Mouse (Mus musculus): ENCODE data around the gene Rnf8. TPM values are rescaled to one million over a fixed set of nuclear protein-coding genes. Genes with fewer than 3 reads are reported as not detected.

The Rnf8 gene
- total RNA-seq, 2 experiments from 2014 or later = 46.8 to 58.6 TPM

- DNase-seq (ENCODE audit: low spot score in 2 of 2) = peak in 1 of 2 experiments; percentile 54
- intact Hi-C loops (cut with DNase I) = no loop called here
These were observed 1.0 kb downstream of the Rnf8 start for GRCm38 (mm10) chr17:29615616-29616015.

DNA sequence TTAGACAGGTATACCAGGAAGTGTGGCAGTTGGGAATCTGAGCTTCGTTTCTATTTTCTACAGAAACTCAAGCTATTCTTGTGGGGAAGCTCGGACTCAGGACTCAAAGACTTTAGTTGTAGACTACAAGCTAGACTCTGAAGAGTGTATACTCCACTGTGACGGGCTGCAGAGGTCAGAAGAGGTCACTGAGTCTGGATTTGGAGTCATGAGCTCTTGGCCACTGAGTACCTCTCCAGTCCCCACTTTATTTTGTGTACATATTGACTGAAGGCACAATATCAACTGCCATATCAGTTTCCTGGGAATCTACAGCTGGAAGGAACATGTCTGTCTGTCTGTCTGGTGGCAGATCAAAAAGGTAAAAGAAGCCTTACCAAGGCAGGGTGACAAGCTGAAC lies 4.6 kb downstream of the Rnf8 start:
- no peak for DNase-seq (ENCODE audit: low spot score in 2 of 2)
- intact Hi-C loops (cut with DNase I) = no loop called here

DNA sequence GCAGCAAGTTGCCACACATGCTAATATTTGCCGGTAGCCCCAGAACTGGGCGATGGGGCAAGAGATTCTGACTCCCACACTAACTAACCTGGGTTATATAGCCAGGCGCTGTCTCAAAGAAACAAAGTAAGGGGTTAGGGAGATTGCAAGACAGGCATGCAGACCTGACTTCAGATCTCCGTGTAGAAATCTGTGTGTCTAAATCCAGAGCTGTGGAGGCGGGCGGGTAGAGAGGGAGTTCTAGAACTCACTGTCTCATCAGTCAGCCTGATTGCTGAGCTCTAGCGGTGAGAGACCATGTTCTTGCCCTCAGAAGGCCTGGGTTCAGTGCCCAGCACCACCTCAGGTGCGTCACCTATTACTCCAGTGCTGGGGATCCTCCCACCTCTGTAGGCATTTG lies 8.9 kb downstream of the Rnf8 start:
- no peak for DNase-seq (ENCODE audit: low spot score in 2 of 2)
- intact Hi-C loops (cut with DNase I) = no loop called here

DNA sequence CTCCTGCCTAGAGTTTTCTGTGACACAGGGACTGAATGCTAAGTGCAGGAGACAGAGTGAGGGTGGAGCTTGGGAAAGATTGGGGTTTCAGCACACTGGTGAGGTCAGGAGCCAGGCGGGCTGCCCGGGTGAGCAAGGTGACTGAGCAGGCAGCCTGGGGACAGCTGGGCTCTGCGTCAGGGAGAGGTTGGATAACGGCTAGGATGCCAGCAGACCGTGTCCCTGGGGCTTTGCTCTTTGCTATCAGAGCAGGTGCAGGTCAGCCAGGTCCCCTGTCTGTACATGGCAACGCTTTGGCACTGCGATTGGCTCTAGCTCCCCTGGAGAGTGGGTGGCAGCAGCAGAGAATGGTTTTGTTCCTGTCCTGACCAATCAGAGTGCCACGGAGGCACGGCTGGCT lies 12.7 kb downstream of the Rnf8 start:
- DNase-seq (ENCODE audit: low spot score in 2 of 2) = no peak
- intact Hi-C loops (cut with DNase I) = no loop called here

- no peak for DNase-seq (ENCODE audit: low spot score in 2 of 2)
- intact Hi-C loops (cut with DNase I) = no loop called here
These were observed 14.4 kb downstream of the Rnf8 start for GRCm38 (mm10) chr17:29628946-29629345.

GRCm38 (mm10) chr17:29629620-29630019 lies 15.0 kb downstream of the Rnf8 start:
- no peak for DNase-seq (ENCODE audit: low spot score in 2 of 2)
- intact Hi-C loops (cut with DNase I) = no loop called here

GRCm38 (mm10) chr17:29632312-29632711 lies 17.7 kb downstream of the Rnf8 start:
- intact Hi-C loops (cut with DNase I) = no loop called here
- DNase-seq (ENCODE audit: low spot score in 2 of 2) = no peak

GRCm38 (mm10) chr17:29635492-29635891 lies 20.9 kb downstream of the Rnf8 start:
- intact Hi-C loops (cut with DNase I) = no loop called here
- DNase-seq (ENCODE audit: low spot score in 2 of 2) = no peak

- intact Hi-C loops (cut with DNase I) = no loop called here
- DNase-seq (ENCODE audit: low spot score in 2 of 2) = peak in 1 of 2 experiments; percentile 56
These were observed 21.5 kb downstream of the Rnf8 start for GRCm38 (mm10) chr17:29636118-29636517.

DNA sequence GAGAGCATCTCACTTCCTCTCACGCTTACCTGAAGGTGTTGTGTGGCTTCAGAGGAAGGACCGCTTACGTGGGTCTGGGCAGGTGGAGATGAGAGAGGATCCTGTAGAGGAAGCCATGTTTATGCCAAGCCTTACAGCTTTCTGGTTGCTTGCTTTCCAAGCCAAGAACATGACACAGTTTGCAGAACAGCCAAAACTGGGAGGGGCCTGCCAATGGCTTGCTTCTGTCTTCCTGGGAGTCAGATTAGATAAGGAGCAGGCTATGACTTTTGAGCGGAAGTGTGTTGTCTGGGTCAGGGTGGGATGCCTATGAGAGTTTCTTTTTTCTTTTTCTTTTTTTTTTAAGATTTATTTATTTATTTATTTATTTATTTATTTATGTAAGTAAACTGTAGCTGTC lies 22.8 kb downstream of the Rnf8 start:
- DNase-seq (ENCODE audit: low spot score in 2 of 2) = no peak
- intact Hi-C loops (cut with DNase I) = no loop called here

GRCm38 (mm10) chr17:29637895-29638294 lies 23.3 kb downstream of the Rnf8 start:
- intact Hi-C loops (cut with DNase I) = no loop called here
- no peak for DNase-seq (ENCODE audit: low spot score in 2 of 2)

DNA sequence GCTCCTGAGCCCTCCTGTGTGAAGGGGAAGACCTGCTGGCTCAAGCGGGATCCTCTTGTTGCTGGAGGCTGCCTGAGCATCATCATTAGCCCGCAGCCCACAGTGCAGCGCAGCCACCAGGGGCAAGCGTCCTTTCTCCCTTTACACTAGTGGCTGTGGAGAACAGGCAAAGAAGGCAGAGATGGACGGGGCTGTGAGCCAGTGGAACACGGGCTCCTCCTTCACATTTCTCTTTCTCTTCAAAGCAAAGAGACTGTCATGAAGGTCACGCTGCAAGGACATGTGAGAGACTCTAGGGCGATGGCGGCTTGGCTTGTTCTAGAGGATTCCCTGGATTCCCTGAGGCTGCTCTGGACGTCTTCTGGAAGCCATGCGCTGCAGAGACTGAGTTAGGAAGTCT lies 26.4 kb downstream of the Rnf8 start:
- intact Hi-C loops (cut with DNase I) = no loop called here
- DNase-seq (ENCODE audit: low spot score in 2 of 2) = no peak

DNA sequence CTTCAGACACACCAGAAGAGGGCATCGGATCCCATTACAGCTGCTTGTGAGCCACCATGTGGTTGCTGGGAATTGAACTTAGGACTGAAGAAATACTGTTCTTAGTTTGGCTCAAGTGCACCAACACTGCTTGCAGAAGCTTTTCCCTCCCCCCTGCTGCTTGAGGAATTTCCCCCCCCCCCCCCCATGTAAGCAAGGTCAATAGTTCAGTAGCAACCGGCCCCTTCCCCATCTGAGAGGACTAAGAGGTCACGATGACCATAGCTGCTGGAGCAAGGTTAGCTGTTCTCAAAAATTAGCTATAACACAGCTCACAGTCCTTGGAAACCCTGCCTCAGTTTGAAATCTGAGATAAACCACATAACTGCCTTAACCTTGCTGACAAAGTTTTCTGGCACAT lies 27.6 kb downstream of the Rnf8 start:
- intact Hi-C loops (cut with DNase I) = no loop called here
- DNase-seq (ENCODE audit: low spot score in 2 of 2) = no peak

GRCm38 (mm10) chr17:29658249-29658648 lies 43.7 kb downstream of the Rnf8 start:
- DNase-seq (ENCODE audit: low spot score in 2 of 2) = no peak
- intact Hi-C loops (cut with DNase I) = no loop called here

DNA sequence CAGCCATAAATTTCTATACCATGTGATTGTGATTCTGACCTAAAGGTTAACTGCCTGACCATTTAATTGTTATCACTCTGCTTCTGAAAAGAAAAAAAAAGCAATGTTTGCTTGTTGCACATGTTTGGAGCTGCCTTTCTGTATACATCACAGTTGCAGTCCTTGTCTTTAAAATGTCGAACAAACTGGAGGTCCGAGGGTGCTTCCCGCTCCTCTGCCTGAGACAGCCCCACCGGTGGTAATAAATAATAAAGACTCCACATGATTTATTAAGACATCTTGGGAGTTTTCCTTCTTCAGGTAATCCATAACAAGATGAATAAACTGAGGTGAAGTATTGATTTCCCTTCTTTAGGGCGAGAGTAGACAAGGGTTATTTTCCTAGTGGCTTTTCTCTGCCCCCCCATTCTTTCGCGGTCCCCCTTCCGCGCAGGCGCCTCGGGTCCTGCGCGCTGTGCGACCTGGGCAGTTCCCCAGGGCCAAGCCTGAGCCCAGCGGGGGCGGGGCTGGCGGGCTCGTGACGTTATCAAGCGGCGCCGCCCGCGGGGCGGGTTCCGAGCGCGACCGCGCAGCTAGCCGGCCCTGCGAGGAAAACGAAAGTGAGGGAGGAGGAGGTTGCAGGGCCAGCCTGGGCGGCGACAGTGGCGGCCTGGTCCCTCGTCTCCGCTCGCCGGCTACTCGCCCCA lies 45.6 kb downstream of the Rnf8 start, which contains the start of gene Cmtr1:
Cmtr1 (plus strand) TSS at position 520 of the 686 bp plus-strand sequence.
- intact Hi-C loops (cut with DNase I) = no loop called here
- DNase-seq (ENCODE audit: low spot score in 2 of 2) = peak; percentile 91 to 95

DNA sequence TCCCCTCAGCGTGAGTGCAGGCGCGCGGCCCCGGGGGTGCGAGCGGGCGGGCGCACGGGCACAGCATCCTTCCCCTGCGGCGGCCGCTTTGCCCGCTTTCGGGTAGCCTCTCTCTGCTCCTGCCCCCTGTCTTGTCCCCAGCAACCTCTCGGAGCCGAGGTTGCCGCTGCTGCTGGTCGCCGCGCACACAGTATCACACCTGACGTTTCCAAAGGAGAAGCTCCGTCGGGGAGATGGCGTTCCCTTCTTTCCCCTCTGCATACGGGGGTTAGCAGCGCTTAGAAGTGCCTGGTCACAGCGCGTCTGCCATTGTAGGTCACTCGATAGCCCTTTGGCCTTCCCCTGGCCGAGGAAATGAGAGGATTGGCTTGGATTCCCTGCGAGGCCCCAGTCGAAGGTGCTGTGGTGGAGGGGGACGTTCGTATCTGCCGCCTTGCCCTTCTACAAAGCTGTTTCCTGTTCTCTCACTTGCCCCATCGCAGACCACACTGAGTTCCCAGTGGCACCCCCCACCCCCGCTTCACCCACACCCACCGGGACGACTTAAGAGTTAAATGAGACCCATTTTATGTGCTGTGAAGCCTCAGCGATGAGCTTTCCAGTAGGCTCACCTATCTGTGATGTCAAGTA lies 46.3 kb downstream of the Rnf8 start:
- intact Hi-C loops (cut with DNase I) = no loop called here
- DNase-seq (ENCODE audit: low spot score in 2 of 2) = peak in 1 of 2 experiments; percentile 19

- intact Hi-C loops (cut with DNase I) = no loop called here
- DNase-seq (ENCODE audit: low spot score in 2 of 2) = no peak
These were observed 47.6 kb downstream of the Rnf8 start for GRCm38 (mm10) chr17:29662145-29662544.

- intact Hi-C loops (cut with DNase I) = no loop called here
- DNase-seq (ENCODE audit: low spot score in 2 of 2) = peak; percentile 33 to 65
These were observed 53.7 kb downstream of the Rnf8 start for GRCm38 (mm10) chr17:29668051-29668986.

- intact Hi-C loops (cut with DNase I) = no loop called here
- DNase-seq (ENCODE audit: low spot score in 2 of 2) = no peak
These were observed 54.4 kb downstream of the Rnf8 start for GRCm38 (mm10) chr17:29669030-29669429.

DNA sequence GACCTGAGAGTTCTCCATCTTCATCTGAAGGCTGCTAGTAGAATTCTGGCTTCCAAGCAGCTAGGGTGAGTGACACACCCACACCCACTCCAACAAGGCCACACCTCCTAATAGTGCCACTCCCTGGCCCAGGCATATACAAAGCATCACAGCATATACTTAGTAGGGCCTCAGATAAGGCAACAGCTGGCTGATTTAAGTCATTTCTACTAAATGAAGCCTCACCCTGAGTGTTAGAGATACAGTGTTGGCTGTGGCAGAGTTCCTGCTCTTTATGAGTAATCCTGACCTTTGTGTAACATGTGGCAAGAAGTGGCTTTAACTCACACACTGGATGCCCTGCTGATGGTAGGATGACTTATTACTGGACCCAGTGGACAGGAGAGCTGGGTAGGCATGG lies 55.3 kb downstream of the Rnf8 start:
- intact Hi-C loops (cut with DNase I) = no loop called here
- DNase-seq (ENCODE audit: low spot score in 2 of 2) = no peak
